Comparison of ENCODE assay signal across 24 mouse cellular contexts in genomic region chr9:45077859-45078258, GRCm38 (mm10). TPM values are rescaled to one million over a fixed set of nuclear protein-coding genes. Genes with fewer than 3 reads are reported as not detected.
"Had no signal": no experiment of that assay in that cellular context is flagged by ENCODE, and none has a peak within 500 bp of the region (broad histone marks: within the 10 kb centered on the region; RNA-seq: fewer than 3 reads in every experiment).

No protein-coding gene starts in this region.

- H3K36me3 ChIP-seq: midbrain, embryonic 13.5 days; midbrain, embryonic 15.5 days; neural tube, embryonic 13.5 days; neural tube, embryonic 15.5 days; stomach, embryonic 15.5 days had no signal

- H3K9ac ChIP-seq: lung, embryonic 14.5 days; midbrain, embryonic 13.5 days; midbrain, embryonic 15.5 days; neural tube, embryonic 13.5 days; neural tube, embryonic 15.5 days; stomach, embryonic 15.5 days had no signal

- H3K9me3 ChIP-seq: megakaryocyte, embryonic 14.5 days; midbrain, embryonic 13.5 days; midbrain, embryonic 15.5 days; neural tube, embryonic 13.5 days; neural tube, embryonic 15.5 days; stomach, embryonic 15.5 days had no signal

- DNase-seq: lung, adult 18-20 months; lung, embryonic 14.5 days; lung, postnatal 14 days; lung, postnatal 36 days; retina, postnatal 1 day; right cerebral cortex, adult 18-20 months; right cerebral cortex, postnatal 25 days; right cerebral cortex, postnatal 4 days; thymus, adult 2 months; thymus, postnatal 25 days; thymus, postnatal 4 days had no signal

- H3K4me2 ChIP-seq: lung, embryonic 14.5 days; midbrain, embryonic 11.5 days; midbrain, embryonic 13.5 days; midbrain, embryonic 15.5 days; neural tube, embryonic 13.5 days; neural tube, embryonic 15.5 days; stomach, embryonic 15.5 days had no signal

- H3K4me3 ChIP-seq: midbrain, embryonic 13.5 days; midbrain, embryonic 15.5 days; myocyte; neural tube, embryonic 13.5 days; neural tube, embryonic 15.5 days; stomach, embryonic 15.5 days had no signal

- H3K27me3 ChIP-seq: midbrain, embryonic 13.5 days; midbrain, embryonic 15.5 days; neural tube, embryonic 13.5 days; stomach, embryonic 15.5 days had no signal

- H3K27ac ChIP-seq: macrophage; midbrain, embryonic 13.5 days; midbrain, embryonic 15.5 days; neural tube, embryonic 13.5 days; neural tube, embryonic 15.5 days; stomach, embryonic 15.5 days; stomach, postnatal 0 days had no signal

- H3K4me1 ChIP-seq: midbrain, embryonic 13.5 days; midbrain, embryonic 15.5 days; neural tube, embryonic 13.5 days; neural tube, embryonic 15.5 days; stomach, embryonic 15.5 days had no signal

- ATAC-seq: midbrain, embryonic 13.5 days; midbrain, embryonic 15.5 days had no signal

RNA-seq across cellular contexts. Expression of gene Jaml, which starts 1.1 kb away (rescaled TPM):
- total RNA-seq: midbrain, postnatal 0 days had no signal
- polyA plus RNA-seq: myocyte; testis, adult 2 months had no signal

RNA-seq across cellular contexts. Expression of gene Mpzl2, which starts 38.3 kb away (rescaled TPM):
- total RNA-seq: megakaryocyte progenitor cell, adult 5-6 weeks had no signal
- polyA plus RNA-seq: macrophage, myocyte had no signal

RNA-seq across cellular contexts. Expression of gene Scn2b, which starts 39.7 kb away (rescaled TPM):
- total RNA-seq: megakaryocyte progenitor cell, adult 5-6 weeks had no signal
- polyA plus RNA-seq: myocyte had no signal
